In the genomic region with DNA sequence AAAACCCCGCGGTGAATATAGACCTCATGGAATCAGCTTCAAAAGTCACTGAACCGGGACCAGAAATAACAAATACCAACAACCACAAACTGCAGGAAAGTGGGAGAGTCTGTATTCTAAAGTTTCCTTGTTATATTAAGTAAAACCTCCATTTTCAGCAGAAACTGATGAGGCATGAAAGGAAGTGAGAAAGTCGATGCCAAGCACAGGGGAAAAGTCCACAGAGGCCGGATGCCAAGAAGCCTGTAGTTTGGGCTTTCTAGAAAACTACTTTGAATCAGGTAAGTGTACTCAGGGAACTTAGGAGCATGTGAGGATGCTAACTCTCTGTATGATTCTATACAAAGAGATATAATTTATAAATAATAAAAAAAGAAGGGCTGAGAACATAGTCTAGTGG, we compare ENCODE assay signal across 11 mouse cellular contexts.
"Had no signal": no experiment of that assay in that cellular context is flagged by ENCODE, and none has a peak within 500 bp of the region (broad histone marks: within the 10 kb centered on the region; RNA-seq: fewer than 3 reads in every experiment).

No protein-coding gene starts in this region.

- DNase-seq: layer of hippocampus, adult 9-11 months; liver; liver, embryonic 13.5 days; liver, postnatal 0 days; right cerebral cortex, postnatal 14 days; thymus, adult 2 months; thymus, postnatal 25 days had no signal

- H3K9me3 ChIP-seq: liver, embryonic 13.5 days; midbrain, embryonic 13.5 days; stomach, embryonic 15.5 days had no signal

- H3K36me3 ChIP-seq: limb, embryonic 12.5 days; liver, embryonic 13.5 days; midbrain, embryonic 13.5 days; stomach, embryonic 15.5 days had no signal

- H3K4me1 ChIP-seq: stomach, embryonic 15.5 days had no signal

- H3K27me3 ChIP-seq: limb, embryonic 12.5 days; liver, embryonic 13.5 days; midbrain, embryonic 13.5 days; stomach, embryonic 15.5 days had no signal

- H3K9ac ChIP-seq: limb, embryonic 12.5 days; liver, embryonic 13.5 days; liver, postnatal 0 days; midbrain, embryonic 13.5 days; stomach, embryonic 15.5 days had no signal

- ATAC-seq: intestine, embryonic 16.5 days; liver, postnatal 0 days; midbrain, embryonic 13.5 days had no signal

- H3K27ac ChIP-seq: limb, embryonic 12.5 days; liver, embryonic 13.5 days; midbrain, embryonic 13.5 days; stomach, embryonic 15.5 days had no signal

- H3K4me2 ChIP-seq: limb, embryonic 12.5 days; liver, embryonic 13.5 days; midbrain, embryonic 13.5 days; stomach, embryonic 15.5 days had no signal

- H3K4me3 ChIP-seq: limb, embryonic 12.5 days; liver, embryonic 13.5 days; midbrain, embryonic 13.5 days; stomach, embryonic 15.5 days had no signal
